Mouse (Mus musculus): ENCODE measurements at regions not wholly inside any gene's neighbourhood (a gene's known extent, or its start where the extent isn't known, plus 50 kb on each side); places are given as distances from the start of the nearest gene placed in this dataset.
A peak's percentile ranks its signal among the peaks of the same experiment; 100 is the strongest.

GRCm38 (mm10) chr15:61398829-61399228 is 476.0 kb upstream of the A1bg start:
- DNase-seq = no peak

- DNase-seq = no peak
These were observed 474.2 kb upstream of the A1bg start for GRCm38 (mm10) chr15:61397061-61397460.

GRCm38 (mm10) chr15:61395296-61395826 is 472.5 kb upstream of the A1bg start:
- peak; percentile 39 for DNase-seq

GRCm38 (mm10) chr15:61380666-61381065 is 457.9 kb upstream of the A1bg start:
- DNase-seq = no peak

GRCm38 (mm10) chr15:61366276-61366675 is 443.5 kb upstream of the A1bg start:
- no peak for DNase-seq

- DNase-seq = no peak
These were observed 442.7 kb upstream of the A1bg start for GRCm38 (mm10) chr15:61365511-61365910.

- no peak for DNase-seq
These were observed 441.6 kb upstream of the A1bg start for GRCm38 (mm10) chr15:61364461-61364860.

GRCm38 (mm10) chr15:61361254-61361653 is 438.4 kb upstream of the A1bg start:
- DNase-seq = no peak

GRCm38 (mm10) chr15:61355344-61355743 is 432.5 kb upstream of the A1bg start:
- no peak for DNase-seq

GRCm38 (mm10) chr15:61351729-61352342 is 429.0 kb upstream of the A1bg start:
- no peak for DNase-seq

GRCm38 (mm10) chr15:61345101-61345500 is 422.3 kb upstream of the A1bg start:
- no peak for DNase-seq

- no peak for DNase-seq
These were observed 419.8 kb upstream of the A1bg start for GRCm38 (mm10) chr15:61342618-61343017.

- DNase-seq = no peak
These were observed 405.1 kb upstream of the A1bg start for GRCm38 (mm10) chr15:61327925-61328324.

GRCm38 (mm10) chr15:61322243-61322642 is 399.4 kb upstream of the A1bg start:
- DNase-seq = no peak

GRCm38 (mm10) chr15:61309452-61310165 is 386.8 kb upstream of the A1bg start:
- DNase-seq = no peak

GRCm38 (mm10) chr15:61308936-61309335 is 386.1 kb upstream of the A1bg start:
- peak; percentile 46 for DNase-seq

- DNase-seq = no peak
These were observed 381.7 kb upstream of the A1bg start for GRCm38 (mm10) chr15:61304546-61304945.

GRCm38 (mm10) chr15:61299796-61300195 is 377.0 kb upstream of the A1bg start:
- DNase-seq = no peak

- DNase-seq = no peak
These were observed 374.8 kb upstream of the A1bg start for GRCm38 (mm10) chr15:61297447-61298208.

GRCm38 (mm10) chr15:61294616-61295015 is 371.8 kb upstream of the A1bg start:
- DNase-seq = no peak

- DNase-seq = no peak
These were observed 371.3 kb upstream of the A1bg start for GRCm38 (mm10) chr15:61294131-61294530.

GRCm38 (mm10) chr15:61268766-61269165 is 346.0 kb upstream of the A1bg start:
- DNase-seq = no peak

- DNase-seq = no peak
These were observed 336.2 kb upstream of the A1bg start for GRCm38 (mm10) chr15:61259047-61259446.
